Mouse (Mus musculus): ENCODE measurements at regions not wholly inside any gene's neighbourhood (a gene's known extent, or its start where the extent isn't known, plus 50 kb on each side); places are given as distances from the start of the nearest gene placed in this dataset.

DNA sequence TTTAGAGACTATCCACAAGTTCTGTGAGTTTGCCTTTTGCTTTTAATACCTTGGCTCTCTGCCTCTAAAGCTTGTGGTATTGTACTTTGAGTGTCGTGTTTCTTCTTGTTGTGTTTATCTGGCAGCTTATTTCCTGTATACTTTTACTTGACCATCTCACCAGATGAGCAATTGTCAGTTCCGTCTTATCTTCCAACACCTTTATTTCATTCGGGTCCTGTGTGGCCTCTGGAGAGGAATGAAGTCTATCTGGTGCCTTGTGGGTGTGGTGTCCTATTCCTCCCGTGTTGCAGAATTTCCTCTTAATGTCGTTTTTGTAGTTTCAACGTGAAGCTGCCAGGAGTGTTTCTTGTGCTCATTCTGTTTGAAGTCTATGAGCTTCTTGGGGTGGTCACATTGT, 174.0 kb downstream of the 1700010I14Rik start:
- H3K4me3 ChIP-seq (ENCODE audit: low read depth, low read length) = no peak overlapping the region
- no peak overlapping the region for H3K9ac ChIP-seq (ENCODE audit: low read length)
- peaks cover under 1% of the 10 kb centered on the region; the same call in 1 of the 2 replicates for H3K4me1 ChIP-seq (replicated peaks; ENCODE audit: control insufficient read depth, insufficient read depth)
- ATAC-seq (ENCODE audit: low FRiP score, low TSS enrichment) = no peak
- no peak for DNase-seq (ENCODE audit: low spot score)
- no peak overlapping the region for H3K27ac ChIP-seq (replicated peaks)
- no peak overlapping the region for H3K4me2 ChIP-seq (replicated peaks; ENCODE audit: low read depth)
- 62% methylated on average over 6 of the region's 6 CpGs for WGBS
- no peaks in the 10 kb centered on the region for H3K27me3 ChIP-seq (ENCODE audit: control insufficient read depth, insufficient read depth, low read length)
- no peaks in the 10 kb centered on the region for H3K9me3 ChIP-seq (ENCODE audit: control insufficient read depth, low read length)
- no peaks in the 10 kb centered on the region for H3K36me3 ChIP-seq (ENCODE audit: control insufficient read depth, insufficient read depth, low read length)
- TF ChIP-seq CTCF (IDR thresholded peaks at IDR 0.05; ENCODE audit: low read depth) (no peak), EP300 (optimal IDR thresholded peaks at IDR 0.05) (no peak)

DNA sequence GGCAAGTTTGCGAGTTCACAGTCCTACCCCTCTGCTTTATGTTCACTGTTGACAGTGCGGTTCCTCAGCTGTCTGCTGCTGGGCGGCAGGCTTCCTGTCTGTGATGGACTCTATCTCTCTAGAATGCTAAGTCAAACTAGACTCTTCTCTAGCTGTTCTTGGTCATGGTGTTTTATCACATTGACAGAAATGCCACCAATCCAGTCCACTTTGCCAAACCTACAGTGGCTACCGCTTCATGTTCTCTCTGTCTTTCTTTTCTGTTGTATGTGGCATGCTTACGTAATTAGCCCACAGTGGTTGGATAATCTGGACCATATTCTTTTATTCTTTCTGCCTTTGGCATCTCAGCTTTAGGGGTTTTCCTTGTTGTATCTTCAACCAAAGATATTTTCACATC, 174.5 kb downstream of the 1700010I14Rik start:
- no peaks in the 10 kb centered on the region for H3K36me3 ChIP-seq (ENCODE audit: control insufficient read depth, insufficient read depth, low read length)
- no peak overlapping the region for H3K27ac ChIP-seq (replicated peaks)
- TF ChIP-seq EP300 (optimal IDR thresholded peaks at IDR 0.05) (no peak), CTCF (IDR thresholded peaks at IDR 0.05; ENCODE audit: low read depth) (no peak)
- no peak overlapping the region for H3K4me3 ChIP-seq (ENCODE audit: low read depth, low read length)
- H3K9ac ChIP-seq (ENCODE audit: low read length) = no peak overlapping the region
- no peaks in the 10 kb centered on the region for H3K27me3 ChIP-seq (ENCODE audit: control insufficient read depth, insufficient read depth, low read length)
- ATAC-seq (ENCODE audit: low FRiP score, low TSS enrichment) (no peak), DNase-seq (ENCODE audit: low spot score) (no peak)
- H3K4me2 ChIP-seq (replicated peaks; ENCODE audit: low read depth) = no peak overlapping the region
- no peaks in the 10 kb centered on the region for H3K9me3 ChIP-seq (ENCODE audit: control insufficient read depth, low read length)
- peaks cover 6% of the 10 kb centered on the region; the same call in 1 of the 2 replicates for H3K4me1 ChIP-seq (replicated peaks; ENCODE audit: control insufficient read depth, insufficient read depth)
- 80% methylated on average over 5 of the region's 5 CpGs for WGBS

DNA sequence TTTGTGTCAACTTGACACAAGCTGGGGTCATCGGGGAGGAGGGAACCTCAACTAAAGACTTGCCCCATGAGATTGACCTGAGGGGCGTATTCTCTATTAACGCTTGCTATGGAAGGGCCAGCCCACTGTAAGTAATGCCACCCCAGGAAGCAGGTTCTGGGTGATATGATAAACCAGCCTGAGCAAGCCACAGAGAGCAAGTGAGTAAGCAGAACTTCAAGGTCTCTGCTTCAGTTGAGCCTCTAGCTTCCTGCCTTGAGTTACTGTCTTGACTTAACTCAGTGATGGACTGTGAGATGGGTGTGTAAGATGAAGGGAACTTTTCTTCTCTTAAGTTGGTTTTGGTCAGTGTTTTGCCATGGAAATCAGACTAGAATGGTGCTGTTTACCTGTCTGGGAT, 175.2 kb downstream of the 1700010I14Rik start:
- WGBS = 75% methylated on average over 3 of the region's 3 CpGs
- Histone ChIP-seq H3K27ac (replicated peaks) (no peak overlapping the region), H3K36me3 (ENCODE audit: control insufficient read depth, insufficient read depth, low read length) (no peaks in the 10 kb centered on the region), H3K4me3 (ENCODE audit: low read depth, low read length) (no peak overlapping the region), H3K4me2 (replicated peaks; ENCODE audit: low read depth) (no peak overlapping the region), H3K4me1 (replicated peaks; ENCODE audit: control insufficient read depth, insufficient read depth) (peaks cover 6% of the 10 kb centered on the region; the same call in 1 of the 2 replicates), H3K9me3 (ENCODE audit: control insufficient read depth, low read length) (no peaks in the 10 kb centered on the region), H3K27me3 (ENCODE audit: control insufficient read depth, insufficient read depth, low read length) (no peaks in the 10 kb centered on the region), H3K9ac (ENCODE audit: low read length) (no peak overlapping the region)
- no peak for TF ChIP-seq CTCF (IDR thresholded peaks at IDR 0.05; ENCODE audit: low read depth)
- TF ChIP-seq EP300 (optimal IDR thresholded peaks at IDR 0.05) = no peak
- DNase-seq (ENCODE audit: low spot score) (no peak), ATAC-seq (ENCODE audit: low FRiP score, low TSS enrichment) (no peak)

DNA sequence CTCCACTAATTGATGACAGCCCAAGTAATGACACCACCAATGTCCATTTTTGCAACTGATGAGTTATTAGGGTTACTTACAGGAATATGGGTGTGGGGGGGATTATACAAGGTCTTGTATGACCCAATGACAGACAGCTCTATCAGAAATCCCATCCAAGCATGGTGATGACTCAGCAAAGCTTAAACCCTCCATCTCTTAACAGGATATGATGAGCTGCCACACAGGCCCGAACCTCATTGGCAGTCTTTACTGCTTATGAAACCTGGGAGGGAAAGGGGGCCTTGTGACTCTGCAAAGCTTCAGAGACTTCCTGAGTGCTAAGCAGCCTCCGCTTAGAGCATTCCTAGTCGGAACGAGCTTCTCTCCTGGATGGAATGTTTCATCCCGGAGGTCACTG, 176.4 kb downstream of the 1700010I14Rik start:
- WGBS = 80% methylated on average over 5 of the region's 5 CpGs
- DNase-seq (ENCODE audit: low spot score) (no peak), ATAC-seq (ENCODE audit: low FRiP score, low TSS enrichment) (no peak)
- Histone ChIP-seq H3K4me1 (replicated peaks; ENCODE audit: control insufficient read depth, insufficient read depth) (peaks cover 6% of the 10 kb centered on the region; the same call in 1 of the 2 replicates), H3K36me3 (ENCODE audit: control insufficient read depth, insufficient read depth, low read length) (no peaks in the 10 kb centered on the region), H3K9me3 (ENCODE audit: control insufficient read depth, low read length) (no peaks in the 10 kb centered on the region), H3K9ac (ENCODE audit: low read length) (no peak overlapping the region), H3K27me3 (ENCODE audit: control insufficient read depth, insufficient read depth, low read length) (no peaks in the 10 kb centered on the region), H3K4me2 (replicated peaks; ENCODE audit: low read depth) (no peak overlapping the region), H3K4me3 (ENCODE audit: low read depth, low read length) (no peak overlapping the region), H3K27ac (replicated peaks) (no peak overlapping the region)
- TF ChIP-seq CTCF (IDR thresholded peaks at IDR 0.05; ENCODE audit: low read depth) (no peak), EP300 (optimal IDR thresholded peaks at IDR 0.05) (no peak)

DNA sequence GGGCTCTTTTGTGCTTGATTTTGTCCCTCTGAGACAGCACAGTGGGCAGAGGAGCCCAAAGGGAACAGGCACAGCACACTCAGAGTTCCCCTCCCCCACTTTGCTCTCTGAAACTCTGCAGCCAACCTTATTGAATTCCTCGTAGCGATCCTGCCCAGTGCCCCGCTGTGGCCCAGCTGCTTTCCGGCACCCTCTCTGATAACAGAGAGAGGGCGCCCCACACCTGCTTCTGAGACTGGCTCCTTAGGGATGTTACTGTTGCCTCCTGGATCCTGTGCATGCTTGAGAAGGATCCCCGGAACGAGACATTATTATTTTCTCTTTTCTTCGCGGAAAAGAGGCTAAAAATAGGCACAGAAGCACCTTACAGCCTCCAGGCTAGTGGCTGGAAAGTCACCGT, 179.0 kb downstream of the 1700010I14Rik start:
- TF ChIP-seq EP300 (optimal IDR thresholded peaks at IDR 0.05) (no peak), CTCF (IDR thresholded peaks at IDR 0.05; ENCODE audit: low read depth) (peak; percentile 71)
- WGBS = under 1% methylated on average over 10 of the region's 10 CpGs
- ATAC-seq (ENCODE audit: low FRiP score, low TSS enrichment) = no peak
- no peak overlapping the region for H3K27ac ChIP-seq (replicated peaks)
- peak overlapping the region; percentile 31; the same call in 1 of the 2 replicates for H3K9ac ChIP-seq (ENCODE audit: low read length)
- peak overlapping the region; percentile 57 for H3K4me2 ChIP-seq (replicated peaks; ENCODE audit: low read depth)
- H3K4me1 ChIP-seq (replicated peaks; ENCODE audit: control insufficient read depth, insufficient read depth) = peaks cover 6% of the 10 kb centered on the region; the same call in 1 of the 2 replicates
- H3K36me3 ChIP-seq (ENCODE audit: control insufficient read depth, insufficient read depth, low read length) = no peaks in the 10 kb centered on the region
- DNase-seq (ENCODE audit: low spot score) = peak; percentile 36
- peak overlapping the region; percentile 31 for H3K4me3 ChIP-seq (ENCODE audit: low read depth, low read length)
- H3K9me3 ChIP-seq (ENCODE audit: control insufficient read depth, low read length) = no peaks in the 10 kb centered on the region
- no peaks in the 10 kb centered on the region for H3K27me3 ChIP-seq (ENCODE audit: control insufficient read depth, insufficient read depth, low read length)

DNA sequence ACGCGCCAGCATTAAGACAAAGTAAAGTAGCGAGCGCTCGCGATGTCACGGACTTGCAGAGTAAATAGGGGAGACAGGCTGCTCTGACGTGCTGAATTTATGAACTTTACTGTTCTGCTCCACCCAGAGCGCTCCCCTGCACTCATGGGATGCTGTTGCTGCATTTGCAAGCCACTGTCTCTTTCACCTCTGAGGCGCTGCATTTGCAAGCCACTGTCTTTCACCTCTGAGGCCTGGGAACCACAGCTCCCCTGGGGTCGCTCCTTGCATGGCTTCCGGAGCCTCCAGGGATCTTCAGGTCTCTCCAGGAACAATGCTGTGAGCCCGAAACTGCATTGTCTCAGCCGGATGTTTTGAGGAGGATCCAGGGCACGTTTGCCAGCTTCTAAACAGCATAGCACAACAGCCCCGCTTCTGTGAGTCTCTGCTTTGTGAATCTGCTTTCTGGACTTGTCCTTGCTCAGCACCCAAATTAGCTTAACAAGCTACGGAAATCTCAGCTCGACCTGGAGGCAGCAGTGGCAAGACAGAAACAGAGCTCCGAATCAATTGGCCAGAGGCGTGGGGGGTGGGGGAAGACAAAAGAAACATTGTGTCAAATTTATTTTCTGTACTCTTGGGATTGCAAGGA, 179.6 kb downstream of the 1700010I14Rik start:
- no peaks in the 10 kb centered on the region for H3K9me3 ChIP-seq (ENCODE audit: control insufficient read depth, low read length)
- peak overlapping the region; percentile 47 for H3K9ac ChIP-seq (ENCODE audit: low read length)
- peak overlapping the region; percentile 31 for H3K4me3 ChIP-seq (ENCODE audit: low read depth, low read length)
- no peak overlapping the region for H3K27ac ChIP-seq (replicated peaks)
- 2% methylated on average over 20 of the region's 20 CpGs for WGBS
- no peaks in the 10 kb centered on the region for H3K36me3 ChIP-seq (ENCODE audit: control insufficient read depth, insufficient read depth, low read length)
- H3K4me2 ChIP-seq (replicated peaks; ENCODE audit: low read depth) = peak overlapping the region; percentile 57
- peak; percentile 20 for DNase-seq (ENCODE audit: low spot score)
- ATAC-seq (ENCODE audit: low FRiP score, low TSS enrichment) = no peak
- no peaks in the 10 kb centered on the region for H3K27me3 ChIP-seq (ENCODE audit: control insufficient read depth, insufficient read depth, low read length)
- peaks cover 6% of the 10 kb centered on the region; the same call in 1 of the 2 replicates for H3K4me1 ChIP-seq (replicated peaks; ENCODE audit: control insufficient read depth, insufficient read depth)
- TF ChIP-seq CTCF (IDR thresholded peaks at IDR 0.05; ENCODE audit: low read depth) = no peak
- TF ChIP-seq EP300 (optimal IDR thresholded peaks at IDR 0.05) = no peak
